Comparison of ENCODE assay signal across 14 mouse cellular contexts in the genomic region with DNA sequence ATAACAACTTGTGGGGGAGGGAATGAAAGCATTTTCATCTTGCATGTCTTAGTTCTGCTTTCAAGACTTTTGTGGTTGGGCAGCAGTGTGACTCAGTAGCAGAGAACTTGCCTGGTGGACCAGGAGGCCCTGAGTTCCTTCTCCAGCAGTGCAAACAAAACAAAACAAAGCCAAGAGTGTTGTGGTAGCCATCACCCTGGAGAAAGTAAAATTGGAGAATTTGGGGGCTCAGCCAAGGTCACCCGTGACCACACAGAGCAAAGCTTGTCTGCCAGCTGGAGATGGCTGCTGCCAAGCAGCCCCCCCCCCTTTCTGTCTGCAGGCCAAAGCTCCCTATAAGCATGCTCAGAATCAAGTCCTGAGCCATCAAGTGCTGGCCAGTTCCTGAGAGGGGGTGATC.
DNase-seq lines count a peak whose midpoint lies in the region; ATAC-seq and TF ChIP-seq lines count a peak whose summit lies in the region.
"Had no signal": no experiment of that assay in that cellular context is flagged by ENCODE, and none has a peak within 500 bp of the region (broad histone marks: within the 10 kb centered on the region; RNA-seq: fewer than 3 reads in every experiment).

No protein-coding gene starts in this region.

- H3K4me2 ChIP-seq in lung, embryonic 16.5 days (ENCODE audit: low read depth, low read length): no peak overlapping the region
- H3K4me2 ChIP-seq: kidney, embryonic 15.5 days; midbrain, embryonic 12.5 days had no signal

- H3K9ac ChIP-seq in lung, embryonic 16.5 days (ENCODE audit: low read length): no peak overlapping the region
- H3K9ac ChIP-seq: kidney, embryonic 15.5 days; liver, postnatal 0 days; midbrain, embryonic 12.5 days had no signal

- H3K36me3 ChIP-seq in lung, embryonic 16.5 days (ENCODE audit: control insufficient read depth, insufficient read depth, low read length): no peaks in the 10 kb centered on the region
- H3K36me3 ChIP-seq: kidney, embryonic 15.5 days; limb, embryonic 10.5 days; midbrain, embryonic 12.5 days had no signal

- no peak for TF ChIP-seq POLR2A in bone marrow macrophage, adult 2 months (IDR thresholded peaks at IDR 0.05; ENCODE audit: borderline replicate concordance, low read depth, low read length)

- WGBS in lung, embryonic 16.5 days: 62% methylated on average over 1 of the region's 1 CpGs

- no peak for TF ChIP-seq CTCF in bone marrow macrophage, adult 2 months (IDR thresholded peaks at IDR 0.05; ENCODE audit: low read depth, low read length)

- no peak for DNase-seq in lung, postnatal 10 days
- peak; percentile 16 to 30 for DNase-seq in B cell, adult 2 months
- no peak for DNase-seq in right cerebral cortex, postnatal 4 days
- DNase-seq in gastrocnemius, postnatal 25 days: no peak
- DNase-seq: embryo, embryonic 11 days; layer of hippocampus, adult 9-11 months; liver, postnatal 0 days; spleen, adult 18-20 months had no signal

- 0 out of 2 replicates have a peak, but pooled peaks cover 3% of the 10 kb centered on the region for H3K4me1 ChIP-seq in lung, embryonic 16.5 days (replicated peaks; ENCODE audit: control insufficient read depth, insufficient read depth, low read length)
- peaks cover 11% of the 10 kb centered on the region for H3K4me1 ChIP-seq in bone marrow macrophage, adult 2 months (ENCODE audit: control insufficient read depth, insufficient read depth, low read length)
- H3K4me1 ChIP-seq: kidney, embryonic 15.5 days; midbrain, embryonic 12.5 days had no signal

- H3K9me3 ChIP-seq in lung, embryonic 16.5 days (ENCODE audit: control insufficient read depth, low read length): no peaks in the 10 kb centered on the region
- H3K9me3 ChIP-seq: kidney, embryonic 15.5 days; limb, embryonic 10.5 days; midbrain, embryonic 12.5 days had no signal

- H3K27me3 ChIP-seq in lung, embryonic 16.5 days (ENCODE audit: control insufficient read depth, insufficient read depth, low read depth, low read length): no peaks in the 10 kb centered on the region

- no peak overlapping the region for H3K27ac ChIP-seq in lung, embryonic 16.5 days (ENCODE audit: low read length)
- peak overlapping the region; percentile 62 for H3K27ac ChIP-seq in bone marrow macrophage, adult 2 months (ENCODE audit: insufficient read depth, low read depth, low read length)
- H3K27ac ChIP-seq: kidney, embryonic 15.5 days; limb, embryonic 10.5 days; midbrain, embryonic 12.5 days had no signal

- ATAC-seq in lung, embryonic 16.5 days (ENCODE audit: low read depth): peak; percentile 36; the same call in 1 of the 2 replicates
- peak; percentile 61; the same call in 1 of the 2 replicates for ATAC-seq in monocyte, adult 5-6 weeks (replicated peaks; ENCODE audit: insufficient number of reproducible peaks, low FRiP score, low TSS enrichment, poor library complexity, severe bottlenecking)
- ATAC-seq: liver, postnatal 0 days had no signal

- no peak overlapping the region for H3K4me3 ChIP-seq in lung, embryonic 16.5 days (ENCODE audit: low read length)
- H3K4me3 ChIP-seq in bone marrow macrophage, adult 2 months (ENCODE audit: insufficient read depth, low read length): no peak overlapping the region
- H3K4me3 ChIP-seq: kidney, embryonic 15.5 days; limb, embryonic 10.5 days; midbrain, embryonic 12.5 days had no signal

Comparison
In these comparisons a context has a peak if more than half of its experiments do, and no peak if none do; other contexts are left out.
1. DNase-seq: peak in B cell, adult 2 months (2 of 2); none in lung, postnatal 10 days (single experiment), right cerebral cortex, postnatal 4 days (single experiment) and gastrocnemius, postnatal 25 days (single experiment).